Mouse (Mus musculus): Measurements from ENCODE around the gene Inhba.

The Inhba gene

GRCm38 (mm10) chr13:16023070-16024039 lies 11.7 kb downstream of the Inhba start:
- no peak for DNase-seq (ENCODE audit: low spot score in 2 of 2)

GRCm38 (mm10) chr13:16030557-16031057 lies 19.0 kb downstream of the Inhba start:
- DNase-seq (ENCODE audit: low spot score in 2 of 2): no peak

DNA sequence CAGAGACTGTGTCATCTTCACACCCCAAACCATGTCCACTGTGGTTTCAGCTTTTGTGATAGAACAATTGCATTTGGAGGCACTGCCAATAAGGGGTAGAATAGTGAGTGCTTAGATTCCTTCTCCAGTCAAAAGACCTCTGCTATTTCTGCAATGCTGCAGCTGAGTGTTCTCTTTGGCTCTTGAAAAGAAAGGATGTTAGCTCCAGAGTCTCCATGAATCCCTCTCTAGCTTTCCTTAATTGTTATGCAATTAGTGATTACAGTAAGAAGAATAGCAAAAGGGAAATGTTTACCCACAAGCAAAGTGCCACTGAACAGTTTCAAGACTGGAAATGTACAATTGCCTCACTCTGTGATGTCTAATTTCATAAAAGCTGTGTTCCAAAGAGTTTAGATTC lies 20.8 kb downstream of the Inhba start:
- DNase-seq (ENCODE audit: low spot score in 2 of 2): no peak

GRCm38 (mm10) chr13:16032935-16033592 lies 21.4 kb downstream of the Inhba start:
- DNase-seq (ENCODE audit: low spot score in 2 of 2): no peak

- DNase-seq (ENCODE audit: low spot score in 2 of 2): no peak
Measured at GRCm38 (mm10) chr13:16069079-16069478, 57.4 kb downstream of the Inhba start.

DNA sequence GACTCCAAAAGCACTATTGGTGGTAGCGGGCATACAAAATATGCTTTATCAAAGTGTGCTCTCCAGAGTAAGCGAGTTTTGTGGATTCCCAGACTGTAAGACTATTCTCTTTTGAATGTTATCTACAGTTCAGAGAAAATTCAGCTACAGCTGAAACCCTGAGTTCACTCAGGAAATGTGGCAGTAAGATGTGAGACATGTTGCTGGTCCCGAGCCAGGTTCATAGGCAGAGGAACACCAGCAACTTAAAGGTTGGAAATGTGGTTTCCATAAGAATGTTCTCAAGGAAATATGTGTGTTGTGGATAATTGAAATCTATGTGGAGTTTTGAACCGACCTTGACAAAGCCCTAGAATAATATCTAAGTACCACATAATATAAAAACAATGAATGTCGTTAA lies 65.6 kb downstream of the Inhba start:
- no peak for DNase-seq (ENCODE audit: low spot score in 2 of 2)

- no peak for DNase-seq (ENCODE audit: low spot score in 2 of 2)
Measured at GRCm38 (mm10) chr13:16078216-16078731, 66.6 kb downstream of the Inhba start.

- peak; percentile 5 to 13 for DNase-seq (ENCODE audit: low spot score in 2 of 2)
Measured at GRCm38 (mm10) chr13:16080205-16080604, 68.6 kb downstream of the Inhba start.
